Mouse (Mus musculus) myocyte (in vitro differentiated cells): ENCODE results near the gene Gmds. TPM values are rescaled to one million over a fixed set of nuclear protein-coding genes. Genes with fewer than 3 reads are reported as not detected.

ENCODE experiments used
- H3K27me3 ChIP-seq: one replicate; pipeline ENCODE4 v1.6.1; 2011; ENCODE audit not compliant: control insufficient read depth, insufficient read depth, insufficient read length
- H3K36me3 ChIP-seq: one replicate; pipeline ENCODE4 v1.6.1; 2011; ENCODE audit not compliant: control insufficient read depth, insufficient read depth
- H3K4me2 ChIP-seq: one replicate; pipeline ENCODE4 v1.6.1; 2011; ENCODE audit warnings: low read depth, control low read depth
- H3K4me3 ChIP-seq: one replicate; pipeline ENCODE4 v1.5.1; 2011; ENCODE audit warnings: mild to moderate bottlenecking, control low read depth, moderate library complexity
- H3K79me2 ChIP-seq: one replicate; pipeline ENCODE4 v1.6.1; 2011; ENCODE audit not compliant: control insufficient read depth, insufficient read depth
- H3ac ChIP-seq: one replicate; pipeline ENCODE4 v1.6.1; 2011; ENCODE audit not compliant: control insufficient read depth, insufficient read length
- CEBPB ChIP-seq: IDR thresholded peaks from 2 replicates; pipeline ENCODE4 v1.6.1; 2011; ENCODE audit warnings: mild to moderate bottlenecking, moderate library complexity; ENCODE audit not compliant: poor library complexity, insufficient read depth, severe bottlenecking
- E2F4 ChIP-seq: IDR thresholded peaks from one replicate; pipeline ENCODE4 v1.6.1; 2011; ENCODE audit warnings: mild to moderate bottlenecking, control low read depth, moderate library complexity; ENCODE audit not compliant: insufficient read depth
- MAX ChIP-seq: IDR thresholded peaks from one replicate; pipeline ENCODE4 v1.6.1; 2011; ENCODE audit warnings: low read depth, mild to moderate bottlenecking, control low read depth
- MYOD1 ChIP-seq, 3 experiments: IDR thresholded peaks; one replicate each; pipeline ENCODE4 v1.6.1; 2011; ENCODE audit warnings: control low read depth in 2 of 3, low read depth in 2 of 3, mild to moderate bottlenecking in 2 of 3, moderate library complexity in 1 of 3; ENCODE audit not compliant: insufficient read length in 2 of 3, control insufficient read depth in 1 of 3
- MYOG ChIP-seq, 3 experiments: IDR thresholded peaks; one replicate each; pipeline ENCODE4 v1.6.1; 2011; ENCODE audit warnings: control low read depth in 2 of 3, low read depth in 2 of 3, mild to moderate bottlenecking in 2 of 3; ENCODE audit not compliant: insufficient read length in 2 of 3, control insufficient read depth in 1 of 3, insufficient read depth in 1 of 3
- POLR2A ChIP-seq: IDR thresholded peaks from one replicate; pipeline ENCODE4 v1.6.1; 2011; ENCODE audit warnings: low read depth, mild to moderate bottlenecking, control low read depth, moderate library complexity; ENCODE audit not compliant: insufficient read length
- POLR2AphosphoS2 ChIP-seq: IDR thresholded peaks from one replicate; pipeline ENCODE4 v1.6.1; 2011; ENCODE audit warnings: low read depth, control low read depth; ENCODE audit not compliant: insufficient read length
- REST ChIP-seq: IDR thresholded peaks from one replicate; pipeline ENCODE4 v1.6.1; 2011; ENCODE audit warnings: mild to moderate bottlenecking, control low read depth, moderate library complexity; ENCODE audit not compliant: insufficient read depth, insufficient read length
- SRF ChIP-seq: IDR thresholded peaks from one replicate; pipeline ENCODE4 v1.6.1; 2011; ENCODE audit warnings: low read depth; ENCODE audit not compliant: control insufficient read depth, insufficient read length
- TCF12 ChIP-seq: IDR thresholded peaks from one replicate; pipeline ENCODE4 v1.6.1; 2011; ENCODE audit warnings: mild to moderate bottlenecking, control low read depth; ENCODE audit not compliant: poor library complexity, insufficient read depth, severe bottlenecking
- TCF3 ChIP-seq: IDR thresholded peaks from one replicate; pipeline ENCODE4 v1.6.1; 2011; ENCODE audit warnings: low read depth, control low read depth; ENCODE audit not compliant: insufficient read length
- USF1 ChIP-seq: IDR thresholded peaks from one replicate; pipeline ENCODE4 v1.6.1; 2011; ENCODE audit warnings: low read depth, mild to moderate bottlenecking, control low read depth, moderate library complexity
- polyA plus RNA-seq: library from polyadenylated mRNA; unstranded; fragments of >200 nt; fragmentation: generic; extraction: Trizol; gene quantifications from one replicate; pipeline ENCODE4 v1.2.1, GENCODE M21; 2012; ENCODE audit warnings: missing spikeins

The Gmds gene
- polyA plus RNA-seq, 1 experiment, result 13.1 TPM

- H3K4me3 ChIP-seq, result no peak overlapping the region
- no peaks in the 10 kb centered on the region for H3K27me3 ChIP-seq
- H3ac ChIP-seq, result no peak overlapping the region
- no peak for TF ChIP-seq POLR2AphosphoS2
- H3K4me2 ChIP-seq, result no peak overlapping the region
- H3K36me3 ChIP-seq, result no peaks in the 10 kb centered on the region
- no peaks in the 10 kb centered on the region for H3K79me2 ChIP-seq
Measured at GRCm38 (mm10) chr13:32040822-32041221, 297.7 kb downstream of the Gmds start.

- Histone ChIP-seq H3K27me3 (no peaks in the 10 kb centered on the region), H3K36me3 (no peaks in the 10 kb centered on the region), H3K79me2 (no peaks in the 10 kb centered on the region), H3K4me2 (no peak overlapping the region), H3ac (no peak overlapping the region), H3K4me3 (no peak overlapping the region)
- no peak for TF ChIP-seq MYOG (IDR thresholded peaks at IDR 0.05; ENCODE audit: control insufficient read depth in 1 of 3, insufficient read depth in 1 of 3, insufficient read length in 2 of 3, low read depth in 2 of 3)
- TF ChIP-seq TCF3, result no peak
- TF ChIP-seq REST, result no peak
- TF ChIP-seq MYOD1 (IDR thresholded peaks at IDR 0.05; ENCODE audit: control insufficient read depth in 1 of 3, insufficient read length in 2 of 3, low read depth in 2 of 3), result no peak
- TF ChIP-seq CEBPB, result no peak
- TF ChIP-seq POLR2A, result no peak
- TF ChIP-seq MAX, result no peak
- no peak for TF ChIP-seq SRF
- no peak for TF ChIP-seq E2F4
- TF ChIP-seq POLR2AphosphoS2, result no peak
- no peak for TF ChIP-seq TCF12
- TF ChIP-seq USF1, result no peak
Measured at GRCm38 (mm10) chr13:32036902-32037301, 301.6 kb downstream of the Gmds start.

- no peak overlapping the region for H3ac ChIP-seq
- H3K4me2 ChIP-seq, result no peak overlapping the region
- H3K27me3 ChIP-seq, result no peaks in the 10 kb centered on the region
- H3K36me3 ChIP-seq, result no peaks in the 10 kb centered on the region
- TF ChIP-seq TCF12, result no peak
- TF ChIP-seq MYOG (IDR thresholded peaks at IDR 0.05; ENCODE audit: control insufficient read depth in 1 of 3, insufficient read depth in 1 of 3, insufficient read length in 2 of 3, low read depth in 2 of 3), result no peak
- no peak for TF ChIP-seq E2F4
- TF ChIP-seq CEBPB, result no peak
- TF ChIP-seq MYOD1 (IDR thresholded peaks at IDR 0.05; ENCODE audit: control insufficient read depth in 1 of 3, insufficient read length in 2 of 3, low read depth in 2 of 3), result no peak
- TF ChIP-seq REST, result no peak
- no peak for TF ChIP-seq MAX
- no peak for TF ChIP-seq SRF
- TF ChIP-seq USF1, result no peak
- TF ChIP-seq TCF3, result no peak
- TF ChIP-seq POLR2AphosphoS2, result no peak
- TF ChIP-seq POLR2A, result no peak
- no peak overlapping the region for H3K4me3 ChIP-seq
- no peaks in the 10 kb centered on the region for H3K79me2 ChIP-seq
Measured at GRCm38 (mm10) chr13:32034799-32035448, 303.6 kb downstream of the Gmds start.

GRCm38 (mm10) chr13:32034139-32034538 lies 304.4 kb downstream of the Gmds start:
- Histone ChIP-seq H3K4me3 (no peak overlapping the region), H3K79me2 (no peaks in the 10 kb centered on the region), H3ac (no peak overlapping the region), H3K27me3 (no peaks in the 10 kb centered on the region), H3K36me3 (no peaks in the 10 kb centered on the region), H3K4me2 (no peak overlapping the region)
- TF ChIP-seq MAX, result no peak
- no peak for TF ChIP-seq MYOG (IDR thresholded peaks at IDR 0.05; ENCODE audit: control insufficient read depth in 1 of 3, insufficient read depth in 1 of 3, insufficient read length in 2 of 3, low read depth in 2 of 3)
- TF ChIP-seq USF1, result no peak
- TF ChIP-seq REST, result no peak
- no peak for TF ChIP-seq MYOD1 (IDR thresholded peaks at IDR 0.05; ENCODE audit: control insufficient read depth in 1 of 3, insufficient read length in 2 of 3, low read depth in 2 of 3)
- no peak for TF ChIP-seq TCF12
- TF ChIP-seq CEBPB, result no peak
- no peak for TF ChIP-seq POLR2A
- TF ChIP-seq E2F4, result no peak
- TF ChIP-seq POLR2AphosphoS2, result no peak
- TF ChIP-seq SRF, result no peak
- no peak for TF ChIP-seq TCF3

- Histone ChIP-seq H3K4me3 (no peak overlapping the region), H3ac (no peak overlapping the region), H3K27me3 (no peaks in the 10 kb centered on the region), H3K79me2 (no peaks in the 10 kb centered on the region), H3K4me2 (no peak overlapping the region), H3K36me3 (no peaks in the 10 kb centered on the region)
- TF ChIP-seq MYOG (IDR thresholded peaks at IDR 0.05; ENCODE audit: control insufficient read depth in 1 of 3, insufficient read depth in 1 of 3, insufficient read length in 2 of 3, low read depth in 2 of 3) (no peak), POLR2AphosphoS2 (no peak)
Measured at GRCm38 (mm10) chr13:32026226-32026975, 312.1 kb downstream of the Gmds start.
